Mouse (Mus musculus): Measurements from ENCODE around the gene Chmp6. TPM values are rescaled to one million over a fixed set of nuclear protein-coding genes. Genes with fewer than 3 reads are reported as not detected.

Chmp6 gene
- total and polyA plus RNA-seq, 3 experiments: 25.9 to 30.1 (median 26.8) TPM

- H3K79me2 ChIP-seq (replicated peaks; ENCODE audit: control insufficient read depth, insufficient read depth, low read length): peaks cover 2% of the 10 kb centered on the region; the same call in 1 of the 2 replicates
- TF ChIP-seq CTCF (IDR thresholded peaks at IDR 0.05): no peak
- no peak for TF ChIP-seq EP300 (IDR thresholded peaks at IDR 0.05; ENCODE audit: insufficient read depth, low read depth, low read length)
- no peak for TF ChIP-seq POLR2A (IDR thresholded peaks at IDR 0.05; ENCODE audit: insufficient read depth, low read depth, low read length)
- H3K4me3 ChIP-seq: no peak overlapping the region
- H3K4me1 ChIP-seq (ENCODE audit: control insufficient read depth, insufficient read depth, low read length): peaks cover 6% of the 10 kb centered on the region
- H3K9ac ChIP-seq (ENCODE audit: low read depth, low read length): no peak overlapping the region
- no peak overlapping the region for H3K27ac ChIP-seq
- no peaks in the 10 kb centered on the region for H3K36me3 ChIP-seq (ENCODE audit: control insufficient read depth, insufficient read depth, low read length)
- H3K27me3 ChIP-seq (ENCODE audit: control insufficient read depth, insufficient read depth, low read length): no peaks in the 10 kb centered on the region
- intact Hi-C loops (cut with DNase I): loop anchor here (10.0 kb wide), 1 partner anchor 156 kb away; the partner anchor contains the start of genes Ndufaf8 and Tepsin
- DNase-seq: no peak
- 86% methylated on average over 8 of the region's 8 CpGs for WGBS
Measured at GRCm38 (mm10) chr11:119939073-119939710, 26.0 kb downstream of the Chmp6 start.

GRCm38 (mm10) chr11:119939711-119940106, 26.5 kb downstream of the Chmp6 start:
- no peak for DNase-seq
- Histone ChIP-seq H3K27me3 (ENCODE audit: control insufficient read depth, insufficient read depth, low read length) (no peaks in the 10 kb centered on the region), H3K4me3 (no peak overlapping the region), H3K79me2 (replicated peaks; ENCODE audit: control insufficient read depth, insufficient read depth, low read length) (peaks cover 2% of the 10 kb centered on the region; the same call in 1 of the 2 replicates), H3K4me1 (ENCODE audit: control insufficient read depth, insufficient read depth, low read length) (peaks cover 7% of the 10 kb centered on the region), H3K27ac (no peak overlapping the region), H3K36me3 (ENCODE audit: control insufficient read depth, insufficient read depth, low read length) (no peaks in the 10 kb centered on the region), H3K9ac (ENCODE audit: low read depth, low read length) (no peak overlapping the region)
- intact Hi-C loops (cut with DNase I): loop anchor here (10.0 kb wide), 1 partner anchor 155 kb away; the partner anchor contains the start of genes Ndufaf8 and Tepsin
- WGBS: 75% methylated on average over 4 of the region's 4 CpGs
- TF ChIP-seq EP300 (IDR thresholded peaks at IDR 0.05; ENCODE audit: insufficient read depth, low read depth, low read length): no peak

- intact Hi-C loops (cut with DNase I): no loop called here
- Histone ChIP-seq H3K27me3 (ENCODE audit: control insufficient read depth, insufficient read depth, low read length) (no peaks in the 10 kb centered on the region), H3K27ac (no peak overlapping the region), H3K9ac (ENCODE audit: low read depth, low read length) (no peak overlapping the region), H3K36me3 (ENCODE audit: control insufficient read depth, insufficient read depth, low read length) (no peaks in the 10 kb centered on the region), H3K4me1 (ENCODE audit: control insufficient read depth, insufficient read depth, low read length) (peaks cover 11% of the 10 kb centered on the region), H3K79me2 (replicated peaks; ENCODE audit: control insufficient read depth, insufficient read depth, low read length) (peaks cover 2% of the 10 kb centered on the region; the same call in 1 of the 2 replicates), H3K4me3 (no peak overlapping the region)
- DNase-seq: no peak
- WGBS: 83% methylated on average over 11 of the region's 11 CpGs
- TF ChIP-seq EP300 (IDR thresholded peaks at IDR 0.05; ENCODE audit: insufficient read depth, low read depth, low read length): no peak
- TF ChIP-seq CTCF (IDR thresholded peaks at IDR 0.05): no peak
- no peak for TF ChIP-seq POLR2A (IDR thresholded peaks at IDR 0.05; ENCODE audit: insufficient read depth, low read depth, low read length)
Measured at GRCm38 (mm10) chr11:119940142-119940541, 26.9 kb downstream of the Chmp6 start.

GRCm38 (mm10) chr11:119941794-119942193, 28.6 kb downstream of the Chmp6 start:
- Histone ChIP-seq H3K27ac (no peak overlapping the region; the same call in 1 of the 2 replicates), H3K27me3 (ENCODE audit: control insufficient read depth, insufficient read depth, low read length) (no peaks in the 10 kb centered on the region), H3K4me3 (peak overlapping the region; percentile 88), H3K4me1 (ENCODE audit: control insufficient read depth, insufficient read depth, low read length) (peaks cover 15% of the 10 kb centered on the region), H3K36me3 (ENCODE audit: control insufficient read depth, insufficient read depth, low read length) (no peaks in the 10 kb centered on the region), H3K9ac (ENCODE audit: low read depth, low read length) (no peak overlapping the region; the same call in 1 of the 2 replicates), H3K79me2 (replicated peaks; ENCODE audit: control insufficient read depth, insufficient read depth, low read length) (peaks cover 2% of the 10 kb centered on the region; the same call in 1 of the 2 replicates)
- intact Hi-C loops (cut with DNase I): loop anchor here (2.0 kb wide), 1 partner anchor 49 kb away; no protein-coding TSS in a partner anchor
- TF ChIP-seq CTCF (IDR thresholded peaks at IDR 0.05) (no peak), POLR2A (IDR thresholded peaks at IDR 0.05; ENCODE audit: insufficient read depth, low read depth, low read length) (no peak), EP300 (IDR thresholded peaks at IDR 0.05; ENCODE audit: insufficient read depth, low read depth, low read length) (no peak)
- DNase-seq: no peak
- 34% methylated on average over 8 of the region's 8 CpGs for WGBS

GRCm38 (mm10) chr11:119942201-119942726, 29.0 kb downstream of the Chmp6 start:
- 1% methylated on average over 41 of the region's 43 CpGs for WGBS
- intact Hi-C loops (cut with DNase I): loop anchor here (2.0 kb wide), 1 partner anchor 49 kb away; no protein-coding TSS in a partner anchor
- Histone ChIP-seq H3K4me1 (ENCODE audit: control insufficient read depth, insufficient read depth, low read length) (peaks cover 16% of the 10 kb centered on the region), H3K79me2 (replicated peaks; ENCODE audit: control insufficient read depth, insufficient read depth, low read length) (peaks cover 2% of the 10 kb centered on the region; the same call in 1 of the 2 replicates), H3K27ac (peak overlapping the region; percentile 75), H3K9ac (ENCODE audit: low read depth, low read length) (peak overlapping the region; percentile 79), H3K4me3 (peak overlapping the region; percentile 88), H3K27me3 (ENCODE audit: control insufficient read depth, insufficient read depth, low read length) (no peaks in the 10 kb centered on the region), H3K36me3 (ENCODE audit: control insufficient read depth, insufficient read depth, low read length) (no peaks in the 10 kb centered on the region)
- TF ChIP-seq EP300 (IDR thresholded peaks at IDR 0.05; ENCODE audit: insufficient read depth, low read depth, low read length): 0 out of 2 replicates have a peak, but pooled peaks have one; percentile 4
- TF ChIP-seq POLR2A (IDR thresholded peaks at IDR 0.05; ENCODE audit: insufficient read depth, low read depth, low read length): no peak
- TF ChIP-seq CTCF (IDR thresholded peaks at IDR 0.05): no peak
- DNase-seq: no peak
